Mouse (Mus musculus) E14TG2a.4 (cell line): ENCODE data around the gene Flad1.

Experiments used
- CTCF ChIP-seq: conservative IDR thresholded peaks from 2 replicates; pipeline ENCODE4 v1.5.1; 2014; ENCODE audit warnings: low read length
- NANOG ChIP-seq: IDR thresholded peaks from 2 replicates; pipeline ENCODE4 v1.6.1; 2014; ENCODE audit warnings: borderline replicate concordance, low read length, mixed read lengths

GRCm38 (mm10) chr3:89390111-89390515 lies 21.6 kb downstream of the Flad1 start:
- TF ChIP-seq CTCF (no peak), NANOG (no peak)
